Mouse (Mus musculus): ENCODE measurements at regions not wholly inside any gene's neighbourhood (a gene's known extent, or its start where the extent isn't known, plus 50 kb on each side); places are given as distances from the start of the nearest gene placed in this dataset.
A peak's percentile ranks its signal among the peaks of the same experiment; 100 is the strongest.

- Histone ChIP-seq H3K27me3 (no peaks in the 10 kb centered on the region), H3K27ac (no peak overlapping the region), H3K4me2 (no peak overlapping the region), H3K4me3 (no peak overlapping the region), H3K9ac (no peak overlapping the region), H3K4me1 (peaks cover 22% of the 10 kb centered on the region), H3K9me3 (no peaks in the 10 kb centered on the region), H3K36me3 (no peaks in the 10 kb centered on the region)
- ATAC-seq (ENCODE audit: insufficient number of reproducible peaks, insufficient read depth, low FRiP score, low TSS enrichment, low read depth), result no peak
- 66% methylated on average over 4 of the region's 4 CpGs for WGBS
Measured at GRCm38 (mm10) chr13:112130220-112130619, 158.0 kb upstream of the Ankrd55 start.

GRCm38 (mm10) chr13:112130774-112131173 is 157.5 kb upstream of the Ankrd55 start:
- H3K4me2 ChIP-seq, result no peak overlapping the region
- 70% methylated on average over 2 of the region's 2 CpGs for WGBS
- no peaks in the 10 kb centered on the region for H3K9me3 ChIP-seq
- H3K27ac ChIP-seq, result no peak overlapping the region
- no peak overlapping the region for H3K4me3 ChIP-seq
- H3K27me3 ChIP-seq, result no peaks in the 10 kb centered on the region
- H3K36me3 ChIP-seq, result no peaks in the 10 kb centered on the region
- no peak overlapping the region for H3K9ac ChIP-seq
- H3K4me1 ChIP-seq, result peaks cover 16% of the 10 kb centered on the region
- ATAC-seq (ENCODE audit: insufficient number of reproducible peaks, insufficient read depth, low FRiP score, low TSS enrichment, low read depth), result no peak

GRCm38 (mm10) chr13:112131191-112131590 is 157.1 kb upstream of the Ankrd55 start:
- Histone ChIP-seq H3K9ac (no peak overlapping the region), H3K9me3 (no peaks in the 10 kb centered on the region), H3K27me3 (no peaks in the 10 kb centered on the region), H3K36me3 (no peaks in the 10 kb centered on the region), H3K4me3 (no peak overlapping the region), H3K27ac (no peak overlapping the region), H3K4me2 (no peak overlapping the region), H3K4me1 (peaks cover 12% of the 10 kb centered on the region)
- 47% methylated on average over 12 of the region's 12 CpGs for WGBS
- no peak for ATAC-seq (ENCODE audit: insufficient number of reproducible peaks, insufficient read depth, low FRiP score, low TSS enrichment, low read depth)

GRCm38 (mm10) chr13:112133736-112134135 is 154.5 kb upstream of the Ankrd55 start:
- Histone ChIP-seq H3K4me3 (no peak overlapping the region), H3K27me3 (no peaks in the 10 kb centered on the region), H3K27ac (no peak overlapping the region), H3K4me2 (no peak overlapping the region), H3K9ac (no peak overlapping the region), H3K9me3 (no peaks in the 10 kb centered on the region), H3K36me3 (no peaks in the 10 kb centered on the region), H3K4me1 (0 out of 2 replicates have a peak, but pooled peaks cover 7% of the 10 kb centered on the region)
- 63% methylated on average over 2 of the region's 2 CpGs for WGBS
- no peak for ATAC-seq (ENCODE audit: insufficient number of reproducible peaks, insufficient read depth, low FRiP score, low TSS enrichment, low read depth)

GRCm38 (mm10) chr13:112134701-112135100 is 153.6 kb upstream of the Ankrd55 start:
- WGBS, result 83% methylated on average over 4 of the region's 4 CpGs
- Histone ChIP-seq H3K9me3 (no peaks in the 10 kb centered on the region), H3K4me2 (no peak overlapping the region)

GRCm38 (mm10) chr13:112135777-112136176 is 152.5 kb upstream of the Ankrd55 start:
- Histone ChIP-seq H3K27me3 (no peaks in the 10 kb centered on the region), H3K4me2 (no peak overlapping the region), H3K36me3 (no peaks in the 10 kb centered on the region), H3K9ac (no peak overlapping the region), H3K27ac (no peak overlapping the region), H3K4me1 (0 out of 2 replicates have a peak, but pooled peaks cover 7% of the 10 kb centered on the region), H3K4me3 (no peak overlapping the region), H3K9me3 (no peaks in the 10 kb centered on the region)
- ATAC-seq (ENCODE audit: insufficient number of reproducible peaks, insufficient read depth, low FRiP score, low TSS enrichment, low read depth), result no peak
- WGBS, result 89% methylated on average over 5 of the region's 5 CpGs

More at GRCm38 (mm10) chr13:112134701-112135100, 153.6 kb upstream of the Ankrd55 start:
- Histone ChIP-seq H3K9ac (no peak overlapping the region), H3K4me3 (no peak overlapping the region), H3K27ac (no peak overlapping the region), H3K36me3 (no peaks in the 10 kb centered on the region), H3K4me1 (0 out of 2 replicates have a peak, but pooled peaks cover 7% of the 10 kb centered on the region), H3K27me3 (no peaks in the 10 kb centered on the region)
- no peak for ATAC-seq (ENCODE audit: insufficient number of reproducible peaks, insufficient read depth, low FRiP score, low TSS enrichment, low read depth)

- Histone ChIP-seq H3K27me3 (no peaks in the 10 kb centered on the region), H3K27ac (no peak overlapping the region), H3K9ac (no peak overlapping the region), H3K4me1 (0 out of 2 replicates have a peak, but pooled peaks cover 4% of the 10 kb centered on the region), H3K4me2 (no peak overlapping the region), H3K9me3 (no peaks in the 10 kb centered on the region), H3K4me3 (no peak overlapping the region), H3K36me3 (no peaks in the 10 kb centered on the region)
- no peak for ATAC-seq (ENCODE audit: insufficient number of reproducible peaks, insufficient read depth, low FRiP score, low TSS enrichment, low read depth)
- WGBS, result 62% methylated on average over 1 of the region's 1 CpGs
Measured at GRCm38 (mm10) chr13:112136850-112137249, 151.4 kb upstream of the Ankrd55 start.

- 44% methylated on average over 5 of the region's 5 CpGs for WGBS
- no peaks in the 10 kb centered on the region for H3K36me3 ChIP-seq
- no peak for ATAC-seq (ENCODE audit: insufficient number of reproducible peaks, insufficient read depth, low FRiP score, low TSS enrichment, low read depth)
Measured at GRCm38 (mm10) chr13:112140871-112141270, 147.4 kb upstream of the Ankrd55 start.

GRCm38 (mm10) chr13:112144393-112145348 is 143.6 kb upstream of the Ankrd55 start:
- no peak overlapping the region for H3K27ac ChIP-seq
- H3K4me3 ChIP-seq, result no peak overlapping the region
- WGBS, result 70% methylated on average over 7 of the region's 7 CpGs
- H3K27me3 ChIP-seq, result no peaks in the 10 kb centered on the region
- no peak overlapping the region for H3K9ac ChIP-seq
- no peak for ATAC-seq (ENCODE audit: insufficient number of reproducible peaks, insufficient read depth, low FRiP score, low TSS enrichment, low read depth)
- no peaks in the 10 kb centered on the region for H3K9me3 ChIP-seq
- H3K36me3 ChIP-seq, result no peaks in the 10 kb centered on the region
- no peak overlapping the region for H3K4me2 ChIP-seq
- H3K4me1 ChIP-seq, result peaks cover 24% of the 10 kb centered on the region

More at GRCm38 (mm10) chr13:112140871-112141270, 147.4 kb upstream of the Ankrd55 start:
- H3K27me3 ChIP-seq, result no peaks in the 10 kb centered on the region
- H3K4me2 ChIP-seq, result no peak overlapping the region
- H3K9me3 ChIP-seq, result no peaks in the 10 kb centered on the region
- H3K27ac ChIP-seq, result no peak overlapping the region
- H3K9ac ChIP-seq, result no peak overlapping the region
- peaks cover 24% of the 10 kb centered on the region for H3K4me1 ChIP-seq
- no peak overlapping the region for H3K4me3 ChIP-seq

- peak overlapping the region; percentile 52 for H3K4me2 ChIP-seq
- peak overlapping the region; percentile 54 for H3K9ac ChIP-seq
- no peaks in the 10 kb centered on the region for H3K27me3 ChIP-seq
- H3K36me3 ChIP-seq, result no peaks in the 10 kb centered on the region
- no peak; the same call in 1 of the 2 replicates for ATAC-seq (ENCODE audit: insufficient number of reproducible peaks, insufficient read depth, low FRiP score, low TSS enrichment, low read depth)
- 14% methylated on average over 27 of the region's 27 CpGs for WGBS
- peak overlapping the region; percentile 63 for H3K27ac ChIP-seq
- peaks cover 24% of the 10 kb centered on the region for H3K4me1 ChIP-seq
- no peak overlapping the region for H3K4me3 ChIP-seq
- H3K9me3 ChIP-seq, result peaks cover 3% of the 10 kb centered on the region; the same call in 1 of the 2 replicates
Measured at GRCm38 (mm10) chr13:112152614-112153550, 135.4 kb upstream of the Ankrd55 start.

GRCm38 (mm10) chr13:112153681-112154127 is 134.5 kb upstream of the Ankrd55 start:
- Histone ChIP-seq H3K4me3 (no peak overlapping the region), H3K9me3 (peaks cover 5% of the 10 kb centered on the region; the same call in 1 of the 2 replicates), H3K4me1 (peaks cover 24% of the 10 kb centered on the region), H3K9ac (no peak overlapping the region), H3K4me2 (peak overlapping the region; percentile 52), H3K36me3 (no peaks in the 10 kb centered on the region), H3K27me3 (no peaks in the 10 kb centered on the region), H3K27ac (no peak overlapping the region)
- WGBS, result 28% methylated on average over 4 of the region's 4 CpGs
- no peak for ATAC-seq (ENCODE audit: insufficient number of reproducible peaks, insufficient read depth, low FRiP score, low TSS enrichment, low read depth)
